Mouse (Mus musculus) CD4-positive, CD25-positive, alpha-beta regulatory T cell, adult 9 weeks (primary cell): ENCODE measurements around the gene Kxd1. TPM values are rescaled to one million over a fixed set of nuclear protein-coding genes. Genes with fewer than 3 reads are reported as not detected.

ENCODE experiments used
- polyA plus RNA-seq: library from polyadenylated mRNA; unstranded; fragments of 100-300 nt; shearing (Covaris generic); gene quantifications from one replicate; pipeline ENCODE4 v1.2.1, GENCODE M21; 2017

Gene Kxd1
- 106 TPM for polyA plus RNA-seq

GRCm38 (mm10) chr8:70527512-70528181 is at the start of gene Kxd1, which contains the start of gene Fkbp8:
Gene Kxd1, minus strand, starts transcription at chr8:70527956.
Gene Fkbp8, plus strand, starts transcription at chr8:70527724.

GRCm38 (mm10) chr8:70539077-70539813 is 11.5 kb upstream of the Kxd1 start, which contains the start of gene Ell:
Gene Ell, plus strand, starts transcription at chr8:70539457.

GRCm38 (mm10) chr8:70510228-70510915 is 17.4 kb downstream of the Kxd1 start, which contains the start of gene Uba52:
Gene Uba52, minus strand, starts transcription at chr8:70510801.

GRCm38 (mm10) chr8:70506328-70507026 is 21.3 kb downstream of the Kxd1 start, which contains the start of gene Rex1bd:
Gene Rex1bd, minus strand, starts transcription at chr8:70506752.

DNA sequence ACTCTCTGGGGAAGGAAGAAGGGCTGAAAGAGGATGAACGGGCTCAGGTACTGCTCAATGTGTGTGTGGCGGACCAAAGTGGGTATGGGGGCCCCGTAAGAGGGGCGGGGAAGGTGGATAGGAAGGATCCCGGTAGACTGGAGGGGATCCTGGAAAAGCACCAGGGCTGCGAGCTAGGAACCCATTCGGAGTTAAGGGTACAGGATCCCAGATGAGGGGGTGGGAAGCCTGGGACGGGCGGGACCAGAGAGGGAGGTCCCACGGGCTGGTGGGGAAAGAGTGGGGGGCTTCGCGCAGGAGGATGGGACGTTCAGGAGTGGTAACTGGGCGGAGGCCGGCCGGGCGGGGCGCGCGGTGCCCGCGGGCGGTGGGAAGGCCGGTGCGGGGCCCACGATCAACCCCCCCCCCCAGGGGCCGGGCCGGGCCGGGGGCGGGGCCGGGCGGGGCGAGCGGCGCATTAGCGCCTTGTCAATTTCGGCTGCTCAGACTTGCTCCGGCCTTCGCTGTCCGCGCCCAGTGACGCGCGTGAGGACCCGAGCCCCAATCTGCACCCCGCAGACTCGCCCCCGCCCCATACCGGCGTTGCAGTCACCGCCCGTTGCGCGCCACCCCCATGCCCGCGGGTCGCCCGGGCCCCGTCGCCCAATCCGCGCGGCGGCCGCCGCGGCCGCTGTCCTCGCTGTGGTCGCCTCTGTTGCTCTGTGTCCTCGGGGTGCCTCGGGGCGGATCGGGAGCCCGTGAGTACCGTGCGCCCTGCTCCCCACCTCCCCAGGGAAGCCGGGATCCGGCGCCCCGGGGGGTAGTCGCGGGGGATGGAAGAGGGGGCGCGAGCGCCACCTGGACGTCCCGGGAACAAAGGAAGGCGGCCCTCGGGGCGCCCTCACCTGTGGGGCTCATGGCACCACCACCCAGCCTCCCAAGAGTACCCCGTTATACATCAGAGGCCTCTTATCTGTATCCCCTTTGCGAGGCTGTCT is 34.8 kb downstream of the Kxd1 start, which contains the start of gene Crlf1:
Crlf1 (plus strand) TSS at position 495 of the 977 bp plus-strand sequence.

DNA sequence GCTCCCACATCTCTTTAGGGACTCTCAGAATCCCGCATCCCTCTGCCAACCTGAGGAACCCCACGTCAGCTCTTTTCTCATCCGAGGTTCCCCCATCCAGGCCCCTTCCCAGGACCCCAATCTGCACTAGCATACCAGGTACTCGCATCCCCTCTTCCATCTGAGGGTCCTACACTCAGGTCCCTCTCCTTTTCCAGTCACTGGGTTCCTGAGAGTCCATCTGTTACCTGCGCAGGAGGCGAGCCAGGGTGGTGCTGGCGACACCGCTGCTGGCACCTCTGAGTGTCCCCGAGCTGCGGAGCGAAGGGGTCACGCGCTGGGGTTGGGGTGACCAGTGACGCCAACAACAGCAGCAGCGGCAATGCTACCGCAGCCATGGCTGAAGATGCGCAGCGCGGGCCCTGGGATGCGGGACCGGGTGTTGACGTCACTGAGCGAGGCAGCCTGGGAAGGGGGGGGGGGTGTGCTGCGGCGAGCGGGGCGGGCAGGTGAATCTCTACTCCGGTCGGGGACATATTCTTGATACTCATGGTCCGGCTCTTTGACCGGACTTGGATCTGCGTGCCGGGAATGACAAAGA is 40.7 kb downstream of the Kxd1 start, which contains the start of gene Tmem59l:
Tmem59l (minus strand) TSS at position 418 of the 580 bp plus-strand sequence.

DNA sequence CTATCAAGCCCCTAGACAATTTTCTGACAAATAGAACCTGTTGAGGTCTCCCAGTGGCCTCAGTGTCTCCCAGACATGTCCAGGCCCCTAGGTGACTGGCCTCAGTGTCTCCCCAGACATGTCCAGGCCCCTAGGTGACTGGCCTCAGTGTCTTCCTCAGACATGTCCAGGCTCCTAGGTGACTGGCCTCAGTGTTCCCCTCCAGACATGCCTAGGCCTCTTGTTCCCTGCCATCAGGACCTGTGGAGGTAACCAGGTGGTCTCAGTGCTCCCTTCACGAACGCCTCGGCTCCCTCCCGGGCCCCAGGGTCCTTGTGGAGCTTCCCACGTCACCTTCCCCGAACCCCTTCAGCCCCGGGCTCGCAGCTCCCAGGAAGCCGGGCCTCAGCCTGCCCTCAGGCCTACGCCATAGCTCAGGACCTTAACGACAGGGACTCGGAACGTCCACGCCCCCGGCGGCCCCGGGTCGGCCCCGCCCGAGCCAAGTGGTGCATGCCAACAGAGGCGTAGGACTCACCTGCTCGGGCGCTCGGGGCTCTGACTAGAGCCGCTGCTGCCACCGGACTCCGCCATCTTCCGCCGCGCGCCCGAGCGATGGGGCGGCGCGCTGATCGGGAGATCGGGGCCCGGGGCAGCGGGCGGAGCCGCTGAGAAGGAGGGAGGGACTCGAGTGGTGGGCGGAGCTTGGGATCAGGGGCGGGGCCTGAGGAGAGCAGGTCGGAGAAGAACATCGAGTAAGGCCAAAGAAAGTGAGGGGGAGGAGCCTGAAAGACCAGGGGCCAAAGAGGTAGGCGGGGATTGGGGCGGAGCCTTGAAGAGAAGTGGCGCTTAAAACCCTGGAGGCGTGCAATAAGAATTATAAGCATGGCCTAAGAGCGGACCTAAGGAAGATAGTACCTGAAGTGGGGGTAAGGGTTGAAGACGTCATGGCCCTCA is 51.2 kb downstream of the Kxd1 start, which contains the start of gene Klhl26:
Klhl26 (minus strand) TSS at position 636 of the 936 bp plus-strand sequence.

Other genes starting within 250 kb of the Kxd1 start
- 1.3 TPM for gene Homer3, start 245.1 kb downstream of the Kxd1 start, polyA plus RNA-seq
- gene Ddx49, start 225.5 kb downstream of the Kxd1 start, polyA plus RNA-seq = 55.0 TPM
- gene Cope, start 225.4 kb downstream of the Kxd1 start, polyA plus RNA-seq = 381 TPM
- gene Cers1, start 212.2 kb downstream of the Kxd1 start, polyA plus RNA-seq = not detected
- gene Gdf1, start 198.1 kb downstream of the Kxd1 start, polyA plus RNA-seq = not detected
- gene Upf1, start 174.7 kb downstream of the Kxd1 start, polyA plus RNA-seq = 3.1 TPM
- 0.33 TPM for gene Comp, start 154.4 kb downstream of the Kxd1 start, polyA plus RNA-seq
- gene Crtc1, start 88.4 kb downstream of the Kxd1 start, polyA plus RNA-seq = 22.8 TPM
- 8.9 TPM for gene Klhl26, start 51.0 kb downstream of the Kxd1 start, polyA plus RNA-seq
- gene Tmem59l, start 40.6 kb downstream of the Kxd1 start, polyA plus RNA-seq = not detected
- gene Crlf1, start 34.8 kb downstream of the Kxd1 start, polyA plus RNA-seq = not detected
- gene Rex1bd, start 21.2 kb downstream of the Kxd1 start, polyA plus RNA-seq = 138 TPM
- 1,281 TPM for gene Uba52, start 17.2 kb downstream of the Kxd1 start, polyA plus RNA-seq
- 424 TPM for gene Fkbp8, start 232 bp downstream of the Kxd1 start, polyA plus RNA-seq
- 42.7 TPM for gene Ell, start 11.5 kb upstream of the Kxd1 start, polyA plus RNA-seq
- 48.6 TPM for gene Isyna1, start 66.4 kb upstream of the Kxd1 start, polyA plus RNA-seq
- gene Ssbp4, start 80.9 kb upstream of the Kxd1 start, polyA plus RNA-seq = 12.8 TPM
- gene Lrrc25, start 88.2 kb upstream of the Kxd1 start, polyA plus RNA-seq = 0.57 TPM
- not detected for gene Gdf15, start 104.5 kb upstream of the Kxd1 start, polyA plus RNA-seq
- 9.7 TPM for gene Pgpep1, start 132.4 kb upstream of the Kxd1 start, polyA plus RNA-seq
- 259 TPM for gene Lsm4, start 145.3 kb upstream of the Kxd1 start, polyA plus RNA-seq
- gene Jund, start 171.0 kb upstream of the Kxd1 start, polyA plus RNA-seq = 12.8 TPM
- 0.07 TPM for gene Iqcn, start 175.5 kb upstream of the Kxd1 start, polyA plus RNA-seq
- gene Gm3336, start 190.6 kb upstream of the Kxd1 start, polyA plus RNA-seq = not detected
- 0.41 TPM for gene Pde4c, start 195.8 kb upstream of the Kxd1 start, polyA plus RNA-seq
- gene Rab3a, start 226.7 kb upstream of the Kxd1 start, polyA plus RNA-seq = 9.9 TPM
- 9.6 TPM for gene Mpv17l2, start 233.0 kb upstream of the Kxd1 start, polyA plus RNA-seq
- 17.0 TPM for gene Pik3r2, start 248.8 kb upstream of the Kxd1 start, polyA plus RNA-seq